Mouse (Mus musculus) limb, embryonic 12.5 days (tissue): Measurements from ENCODE around the gene Llgl2. TPM values are rescaled to one million over a fixed set of nuclear protein-coding genes. Genes with fewer than 3 reads are reported as not detected.

Experiments
- ATAC-seq: fragments of 200-750 bp; cut with Nextera tagmentation; 2 replicates; pipeline ENCODE4 v1.8.0; 2017; ENCODE audit warnings: low read depth, moderate TSS enrichment; ENCODE audit not compliant: insufficient number of reproducible peaks, insufficient read depth, low FRiP score, low TSS enrichment
- H3K27ac ChIP-seq: fragments of 300-500 bp; sonication (generic); 2 replicates; pipeline ENCODE4 v1.5.1; 2016; ENCODE audit warnings: mild to moderate bottlenecking, moderate library complexity
- H3K27me3 ChIP-seq: fragments of 300-500 bp; sonication (generic); 2 replicates; pipeline ENCODE4 v1.6.1; 2016; ENCODE audit warnings: mild to moderate bottlenecking, moderate library complexity
- H3K36me3 ChIP-seq: fragments of 300-500 bp; sonication (generic); 2 replicates; pipeline ENCODE4 v1.6.1; 2016; ENCODE audit warnings: mild to moderate bottlenecking, moderate library complexity
- H3K4me1 ChIP-seq: fragments of 300-500 bp; sonication (generic); replicated peaks from 2 replicates; pipeline ENCODE4 v1.6.1; 2016
- H3K4me2 ChIP-seq: fragments of 300-500 bp; sonication (generic); 2 replicates; pipeline ENCODE4 v1.6.1; 2016; ENCODE audit warnings: mild to moderate bottlenecking, moderate library complexity
- H3K4me3 ChIP-seq: fragments of 300-500 bp; sonication (generic); replicated peaks from 2 replicates; pipeline ENCODE4 v1.5.1; 2016; ENCODE audit warnings: mild to moderate bottlenecking
- H3K9ac ChIP-seq: fragments of 300-500 bp; sonication (generic); replicated peaks from 2 replicates; pipeline ENCODE4 v1.6.1; 2016; ENCODE audit warnings: mild to moderate bottlenecking, moderate library complexity
- H3K9me3 ChIP-seq: fragments of 300-500 bp; sonication (generic); 2 replicates; pipeline ENCODE4 v1.6.1; 2016; ENCODE audit warnings: mild to moderate bottlenecking, moderate library complexity
- WGBS: fragments of 180-500 bp; shearing (Covaris S2); methylation state at CpG from one replicate; pipeline ENCODE4 v1.1.7; 2016; 5-methylcytosine and 5-hydroxymethylcytosine counted together
- polyA plus RNA-seq: library from polyadenylated mRNA; unstranded; fragments of >200 nt; fragmentation: Nextera tagmentation; extraction: Ambion mirVana; gene quantifications from 2 replicates; pipeline ENCODE4 v1.2.1, GENCODE M21; 2016

The Llgl2 gene
- polyA plus RNA-seq, 1 experiment from 2014 or later, result 6.3 TPM

DNA sequence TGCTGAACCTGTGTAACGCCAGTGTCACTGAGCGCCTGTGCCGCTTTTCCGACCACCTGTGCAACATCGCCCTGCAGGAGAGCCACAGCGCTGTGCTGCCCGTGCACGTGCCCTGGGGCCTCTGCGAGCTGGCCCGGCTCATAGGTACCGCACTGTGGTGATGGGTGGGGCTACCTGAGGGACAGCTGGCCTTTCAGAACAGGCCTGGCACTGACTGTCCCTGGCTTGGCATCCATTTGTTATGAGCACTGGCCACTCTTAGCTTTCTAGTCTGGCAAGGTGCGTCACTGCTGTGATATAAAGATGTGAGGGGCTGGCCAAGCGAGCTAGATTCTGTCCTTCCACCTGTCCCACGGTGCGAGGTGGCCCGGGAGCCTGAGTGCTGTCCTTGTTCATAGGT is 31.9 kb upstream of the Llgl2 start:
- ATAC-seq, result no peak
- WGBS, result 90% methylated on average over 16 of the region's 16 CpGs
- no peaks in the 10 kb centered on the region for H3K4me1 ChIP-seq

DNA sequence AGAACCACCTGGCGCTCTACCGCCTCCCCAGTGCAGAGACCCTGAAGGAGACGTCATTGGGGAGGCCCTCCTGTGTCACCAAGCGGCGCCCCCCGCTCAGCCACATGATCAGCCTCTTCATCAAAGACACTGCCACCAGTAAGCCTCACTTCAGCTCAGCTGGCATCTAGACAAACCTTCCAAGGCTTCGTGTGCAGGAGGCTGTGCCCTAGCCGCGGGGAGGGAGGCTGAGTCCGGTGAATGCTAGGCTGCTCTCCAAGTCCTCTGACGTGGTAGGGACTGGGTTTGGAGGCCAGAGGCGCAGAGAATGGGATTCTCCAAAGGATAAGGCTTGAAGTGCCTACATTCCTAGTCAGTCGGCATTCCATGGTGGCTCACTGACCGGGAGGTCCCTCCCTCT is 31.5 kb upstream of the Llgl2 start:
- Histone ChIP-seq H3K9ac (no peak overlapping the region), H3K9me3 (no peaks in the 10 kb centered on the region), H3K4me3 (no peak overlapping the region), H3K4me1 (no peaks in the 10 kb centered on the region), H3K27me3 (no peaks in the 10 kb centered on the region), H3K36me3 (peaks cover 98% of the 10 kb centered on the region), H3K4me2 (no peak overlapping the region), H3K27ac (no peak overlapping the region)
- ATAC-seq, result no peak
- whole genome bisulfite sequencing, result 86% methylated on average over 14 of the region's 14 CpGs

More for the DNA sequence above, 31.9 kb upstream of the Llgl2 start:
- Histone ChIP-seq H3K4me3 (no peak overlapping the region), H3K36me3 (peaks cover 98% of the 10 kb centered on the region), H3K4me2 (no peak overlapping the region), H3K27ac (no peak overlapping the region), H3K9ac (0 out of 2 replicates have a peak overlapping the region, but pooled peaks have one; percentile 27), H3K27me3 (no peaks in the 10 kb centered on the region), H3K9me3 (no peaks in the 10 kb centered on the region)

DNA sequence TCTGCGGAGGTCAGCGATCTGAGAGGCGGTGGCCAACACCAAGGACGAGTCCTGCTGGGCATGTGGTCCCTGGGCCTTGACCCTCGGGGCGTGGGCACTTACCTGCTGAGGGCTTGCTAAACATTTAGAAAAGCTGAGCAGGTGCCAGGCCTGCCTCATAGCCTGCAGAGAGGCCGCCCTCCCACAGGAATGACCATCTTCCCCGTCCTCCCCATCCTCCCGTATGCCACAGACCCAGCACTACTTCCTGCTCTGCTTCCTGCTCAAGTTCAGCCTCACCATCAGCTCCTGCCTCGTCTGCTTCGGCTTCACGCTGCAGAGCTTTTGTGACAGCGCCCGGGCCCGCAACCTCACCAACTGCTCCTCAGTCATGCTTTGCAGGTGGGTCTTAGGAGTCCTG is 27.0 kb upstream of the Llgl2 start:
- Histone ChIP-seq H3K36me3 (peaks cover 99% of the 10 kb centered on the region), H3K4me1 (no peaks in the 10 kb centered on the region), H3K4me2 (no peak overlapping the region), H3K9ac (no peak overlapping the region), H3K4me3 (no peak overlapping the region), H3K27me3 (no peaks in the 10 kb centered on the region), H3K27ac (no peak overlapping the region), H3K9me3 (no peaks in the 10 kb centered on the region)
- no peak for ATAC-seq
- 84% methylated on average over 15 of the region's 15 CpGs for WGBS

DNA sequence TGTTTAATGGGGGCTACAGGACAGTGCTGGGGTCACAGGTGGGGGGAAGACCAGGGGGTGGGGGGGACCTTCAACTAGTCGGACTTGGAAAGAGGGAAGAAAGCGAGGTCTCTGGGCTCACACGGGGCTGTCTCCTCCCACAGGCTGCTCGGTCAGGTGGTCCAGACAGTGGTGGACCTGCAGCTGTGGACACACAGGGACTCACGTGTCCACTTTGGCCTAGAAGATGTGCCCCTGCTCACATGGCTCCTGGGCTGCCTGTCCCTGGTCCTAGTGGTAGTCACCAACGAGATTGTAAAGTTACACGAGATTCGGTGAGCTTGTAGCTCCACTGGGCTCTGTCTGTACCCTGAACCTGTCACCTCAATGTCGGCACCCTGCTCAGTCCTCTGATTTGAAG is 26.2 kb upstream of the Llgl2 start:
- no peaks in the 10 kb centered on the region for H3K9me3 ChIP-seq
- no peak overlapping the region for H3K27ac ChIP-seq
- H3K9ac ChIP-seq, result no peak overlapping the region
- H3K36me3 ChIP-seq, result peaks cover 99% of the 10 kb centered on the region
- ATAC-seq, result no peak
- no peaks in the 10 kb centered on the region for H3K27me3 ChIP-seq
- H3K4me1 ChIP-seq, result no peaks in the 10 kb centered on the region
- 86% methylated on average over 9 of the region's 9 CpGs for WGBS
- H3K4me2 ChIP-seq, result no peak overlapping the region
- H3K4me3 ChIP-seq, result no peak overlapping the region

DNA sequence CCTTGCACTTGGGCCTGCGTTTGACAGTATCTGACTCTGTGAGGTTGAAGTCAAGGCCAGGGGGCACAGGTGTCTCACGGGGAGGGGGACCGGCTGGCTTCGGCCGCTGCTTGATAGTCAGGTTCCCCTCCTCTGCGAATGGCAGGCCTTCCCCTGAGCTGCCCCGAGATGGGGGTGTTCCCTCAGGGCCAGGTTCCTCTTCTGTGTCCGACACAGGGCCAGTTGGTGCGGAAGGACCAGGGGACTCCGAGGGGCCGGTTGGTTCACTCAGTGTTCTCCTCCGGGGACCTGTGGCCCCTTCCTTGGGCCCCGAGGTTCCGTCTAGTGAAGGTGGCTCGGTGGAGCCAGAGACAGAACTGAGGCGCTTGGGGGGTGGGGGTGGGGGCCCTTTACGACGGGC is 22.9 kb upstream of the Llgl2 start:
- Histone ChIP-seq H3K27me3 (no peaks in the 10 kb centered on the region), H3K4me2 (no peak overlapping the region), H3K9me3 (no peaks in the 10 kb centered on the region), H3K4me1 (no peaks in the 10 kb centered on the region), H3K9ac (no peak overlapping the region), H3K4me3 (no peak overlapping the region), H3K36me3 (peaks cover 95% of the 10 kb centered on the region), H3K27ac (no peak overlapping the region)
- 94% methylated on average over 18 of the region's 18 CpGs for WGBS
- no peak for ATAC-seq

DNA sequence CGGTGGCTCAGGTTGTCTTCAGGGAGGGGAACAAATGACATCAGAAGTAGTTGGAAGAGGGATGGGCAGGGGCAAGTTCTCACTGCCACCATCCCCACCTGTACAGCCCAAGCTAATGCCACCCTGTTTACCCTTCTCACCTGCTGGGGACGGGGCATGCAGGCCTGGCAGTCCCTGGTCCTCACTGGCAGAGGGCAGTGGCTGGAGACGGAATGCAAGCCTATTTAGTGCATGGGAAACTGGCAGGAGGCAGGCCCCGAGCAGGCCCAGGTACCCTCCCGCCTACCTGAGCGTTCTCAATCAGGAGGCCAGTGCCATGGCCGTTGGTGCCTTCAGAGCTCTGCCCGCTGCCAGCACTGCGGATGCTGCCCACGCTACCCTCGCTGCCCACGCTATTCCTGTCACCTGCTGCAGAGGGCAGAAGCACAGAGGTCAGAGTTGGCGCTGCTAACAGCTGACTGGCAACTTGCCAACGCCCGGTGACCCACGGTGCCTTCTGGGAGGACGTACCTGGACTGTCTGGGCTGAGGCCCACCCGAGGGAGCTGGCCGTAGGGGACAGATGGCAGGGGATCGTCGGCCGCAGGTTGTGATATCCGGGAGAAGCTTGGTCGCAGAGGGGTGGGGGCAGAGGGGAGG is 20.7 kb upstream of the Llgl2 start:
- H3K36me3 ChIP-seq, result peaks cover 95% of the 10 kb centered on the region
- no peaks in the 10 kb centered on the region for H3K27me3 ChIP-seq
- no peak overlapping the region for H3K4me3 ChIP-seq
- no peak for ATAC-seq
- peaks cover 4% of the 10 kb centered on the region; the same call in 1 of the 2 replicates for H3K4me1 ChIP-seq
- H3K4me2 ChIP-seq, result no peak overlapping the region
- 94% methylated on average over 24 of the region's 24 CpGs for WGBS
- no peak overlapping the region for H3K27ac ChIP-seq
- no peak overlapping the region for H3K9ac ChIP-seq
- no peaks in the 10 kb centered on the region for H3K9me3 ChIP-seq

DNA sequence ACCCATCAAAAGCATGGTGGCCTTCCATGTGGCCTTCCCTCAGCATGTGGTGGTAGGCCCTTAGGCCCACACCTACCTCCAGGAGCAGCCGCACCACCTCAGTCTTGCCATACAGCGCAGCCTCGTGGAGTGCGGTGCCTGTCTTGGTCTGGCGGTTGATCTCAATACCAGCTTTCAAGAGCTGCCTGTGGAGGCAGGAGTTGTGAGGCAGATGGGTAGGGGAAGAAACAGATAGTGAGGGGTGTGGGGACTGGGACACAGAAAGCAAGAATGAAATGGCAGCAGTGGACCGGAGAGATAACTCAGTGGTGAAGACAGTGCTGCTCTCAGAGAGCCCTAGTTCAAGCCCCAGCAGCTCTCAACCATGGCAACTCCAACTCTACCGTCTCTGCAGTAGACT is 18.8 kb upstream of the Llgl2 start:
- WGBS, result 97% methylated on average over 7 of the region's 7 CpGs
- H3K9ac ChIP-seq, result no peak overlapping the region

DNA sequence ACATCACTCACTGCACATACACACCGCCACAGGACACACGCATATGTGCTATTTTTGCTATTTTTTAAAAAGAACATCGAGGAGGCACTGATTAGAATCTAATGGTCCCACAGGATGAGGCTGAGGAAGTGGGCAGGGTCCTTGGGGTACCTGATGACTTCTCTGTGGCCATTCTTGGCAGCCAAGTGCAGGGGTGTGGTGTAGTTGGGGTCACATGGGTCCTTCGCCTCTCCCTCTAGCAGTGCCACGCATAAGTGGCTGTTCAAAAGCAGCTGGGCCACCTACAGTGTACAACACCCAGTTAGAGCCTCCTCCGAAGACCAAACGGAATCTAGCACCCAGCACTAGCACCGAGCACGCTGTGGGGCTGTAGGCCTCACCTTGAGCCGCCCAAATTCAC is 17.7 kb upstream of the Llgl2 start:
- no peak overlapping the region for H3K4me2 ChIP-seq
- no peak overlapping the region for H3K9ac ChIP-seq
- peaks cover 93% of the 10 kb centered on the region for H3K36me3 ChIP-seq
- peaks cover 34% of the 10 kb centered on the region for H3K4me1 ChIP-seq
- WGBS, result 92% methylated on average over 10 of the region's 10 CpGs
- no peak for ATAC-seq
- no peaks in the 10 kb centered on the region for H3K9me3 ChIP-seq
- H3K27me3 ChIP-seq, result no peaks in the 10 kb centered on the region
- no peak overlapping the region for H3K27ac ChIP-seq
- no peak overlapping the region for H3K4me3 ChIP-seq

More for the DNA sequence above, 18.8 kb upstream of the Llgl2 start:
- H3K27me3 ChIP-seq, result no peaks in the 10 kb centered on the region
- H3K4me3 ChIP-seq, result no peak overlapping the region
- no peak overlapping the region for H3K27ac ChIP-seq
- H3K36me3 ChIP-seq, result peaks cover 93% of the 10 kb centered on the region
- no peaks in the 10 kb centered on the region for H3K9me3 ChIP-seq
- no peak for ATAC-seq
- H3K4me1 ChIP-seq, result peaks cover 22% of the 10 kb centered on the region
- no peak overlapping the region for H3K4me2 ChIP-seq

DNA sequence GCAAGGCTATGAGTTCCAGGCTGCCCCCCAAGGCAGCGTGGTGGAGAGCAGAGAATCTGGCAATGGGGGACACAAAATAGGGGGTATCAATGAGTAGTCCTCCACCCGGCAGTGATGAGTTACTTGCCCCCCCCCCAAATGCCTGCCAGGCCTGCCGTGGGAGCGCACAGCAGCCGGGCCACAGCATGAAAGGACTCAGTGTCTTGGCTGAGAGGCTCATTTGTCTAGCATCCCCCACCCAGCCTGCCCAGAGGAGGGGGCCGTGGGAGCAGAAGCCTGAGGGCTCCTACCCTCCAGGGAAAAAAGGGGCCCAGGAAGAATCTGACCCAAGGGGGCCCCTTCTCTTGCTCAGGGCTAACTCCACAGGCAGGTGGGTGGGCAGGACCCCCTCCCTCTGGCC is 16.5 kb upstream of the Llgl2 start:
- WGBS, result 90% methylated on average over 6 of the region's 6 CpGs
- Histone ChIP-seq H3K9me3 (no peaks in the 10 kb centered on the region), H3K9ac (peak overlapping the region; percentile 4; the same call in 1 of the 2 replicates), H3K4me1 (peaks cover 45% of the 10 kb centered on the region), H3K27ac (peak overlapping the region; percentile 23; the same call in 1 of the 2 replicates), H3K36me3 (peaks cover 91% of the 10 kb centered on the region), H3K4me3 (no peak overlapping the region), H3K4me2 (no peak overlapping the region), H3K27me3 (no peaks in the 10 kb centered on the region)
- no peak for ATAC-seq

DNA sequence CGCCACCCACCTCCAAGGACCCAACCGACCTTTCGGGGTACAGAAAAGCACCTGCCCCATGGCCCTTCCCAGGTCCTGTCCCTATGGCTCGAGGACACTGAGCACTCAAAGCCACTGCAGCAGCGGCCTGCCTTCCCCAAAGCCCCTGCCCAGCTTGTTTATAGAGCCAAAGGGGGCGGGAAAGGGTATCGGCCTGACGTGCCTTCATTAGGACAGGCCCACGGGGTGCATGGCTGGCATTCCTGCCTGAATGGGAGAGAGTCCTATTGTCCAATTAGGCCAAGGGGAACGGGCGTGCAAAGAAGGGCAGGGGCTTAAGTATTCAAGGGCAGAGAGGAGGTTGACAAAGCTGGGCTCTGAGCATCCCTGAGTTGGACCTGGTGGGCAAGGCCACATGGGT is 15.9 kb upstream of the Llgl2 start:
- ATAC-seq, result no peak
- Histone ChIP-seq H3K4me3 (no peak overlapping the region), H3K9ac (no peak overlapping the region), H3K27ac (0 out of 2 replicates have a peak overlapping the region, but pooled peaks have one; percentile 66), H3K4me2 (no peak overlapping the region; the same call in 1 of the 2 replicates), H3K4me1 (peaks cover 51% of the 10 kb centered on the region), H3K9me3 (no peaks in the 10 kb centered on the region), H3K27me3 (no peaks in the 10 kb centered on the region), H3K36me3 (peaks cover 84% of the 10 kb centered on the region)
- WGBS, result 80% methylated on average over 11 of the region's 11 CpGs

DNA sequence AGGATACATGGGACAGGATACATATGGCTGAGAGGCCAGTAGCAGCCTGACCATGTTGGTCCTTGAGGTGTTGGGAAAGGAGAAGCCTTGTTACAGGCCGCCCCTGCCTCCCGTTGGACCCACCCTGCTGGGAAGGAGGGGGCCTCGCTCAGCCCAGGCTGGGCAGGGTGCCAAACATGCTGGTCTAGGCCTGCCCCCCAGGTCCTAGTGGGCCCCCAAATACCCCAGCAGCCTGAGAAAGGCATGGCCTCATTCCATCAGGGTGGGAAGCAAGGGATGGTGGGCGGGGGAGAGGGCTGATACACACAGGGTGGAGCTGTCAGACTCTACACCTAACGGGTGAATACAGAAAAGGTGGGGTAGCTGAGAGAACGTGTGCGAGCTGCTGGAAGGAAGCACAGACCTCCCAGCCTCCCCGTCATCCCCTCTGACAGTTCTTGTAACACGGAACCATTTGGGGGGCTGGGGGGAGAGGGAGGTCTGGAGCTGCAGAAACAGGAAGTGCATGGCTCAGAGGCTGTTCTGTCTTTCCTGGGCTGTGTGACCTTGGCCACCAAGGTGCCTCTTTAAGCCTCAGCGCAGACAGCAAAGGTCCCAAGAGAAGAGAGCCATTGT is 15.0 kb upstream of the Llgl2 start:
- 56% methylated on average over 10 of the region's 10 CpGs for WGBS
- Histone ChIP-seq H3K27me3 (no peaks in the 10 kb centered on the region), H3K9me3 (no peaks in the 10 kb centered on the region), H3K4me3 (peak overlapping the region; percentile 13), H3K27ac (peak overlapping the region; percentile 66), H3K36me3 (peaks cover 76% of the 10 kb centered on the region), H3K9ac (peak overlapping the region; percentile 34; the same call in 1 of the 2 replicates), H3K4me1 (peaks cover 51% of the 10 kb centered on the region), H3K4me2 (peak overlapping the region; percentile 41)
- no peak for ATAC-seq
